Mouse (Mus musculus) cerebellum, postnatal 36 days (tissue): ENCODE data around the gene Ier3.
"Not testable (repeated sequence)": the region's sequence is repeated elsewhere in the genome, so short reads cannot be mapped to it uniquely, and the experiment has no call there.

Experiments used
- DNase-seq, 2 experiments: peaks; one replicate each; pipeline ENCODE4 v3.0.0; 2021 to 2022; ENCODE audit warnings: mixed read lengths in 2 of 2

Ier3 gene

GRCm38 (mm10) chr17:35836991-35837422 lies 15.5 kb downstream of the Ier3 start:
- DNase-seq: peak; percentile 60 to 77

GRCm38 (mm10) chr17:35837487-35837886 lies 16.0 kb downstream of the Ier3 start:
- DNase-seq: peak; percentile 36 to 48

GRCm38 (mm10) chr17:35838122-35838544 lies 16.6 kb downstream of the Ier3 start, which contains the start of gene Tubb5:
Gene Tubb5, minus strand, starts transcription at chr17:35838306.
- peak; percentile 94 to 97 for DNase-seq

GRCm38 (mm10) chr17:35838570-35838969 lies 17.1 kb downstream of the Ier3 start:
- DNase-seq: no peak

- not testable (repeated sequence) for DNase-seq
Measured at GRCm38 (mm10) chr17:35839002-35839401, 17.5 kb downstream of the Ier3 start.

GRCm38 (mm10) chr17:35840561-35840960 lies 19.1 kb downstream of the Ier3 start:
- no peak for DNase-seq

GRCm38 (mm10) chr17:35841076-35841950 lies 19.8 kb downstream of the Ier3 start, which contains the start of gene Mdc1:
Gene Mdc1, plus strand, starts transcription at chr17:35841515.
- peak; percentile 99 for DNase-seq

GRCm38 (mm10) chr17:35842006-35842405 lies 20.5 kb downstream of the Ier3 start:
- no peak for DNase-seq

- no peak for DNase-seq
Measured at GRCm38 (mm10) chr17:35843514-35843913, 22.0 kb downstream of the Ier3 start.

- no peak for DNase-seq
Measured at GRCm38 (mm10) chr17:35848112-35848511, 26.6 kb downstream of the Ier3 start.

- DNase-seq: no peak
Measured at GRCm38 (mm10) chr17:35850974-35851373, 29.5 kb downstream of the Ier3 start.

GRCm38 (mm10) chr17:35859371-35859770 lies 37.9 kb downstream of the Ier3 start:
- DNase-seq: no peak

GRCm38 (mm10) chr17:35859835-35860234 lies 38.4 kb downstream of the Ier3 start:
- DNase-seq: no peak

GRCm38 (mm10) chr17:35860831-35861197 lies 39.3 kb downstream of the Ier3 start:
- DNase-seq: no peak

- peak; percentile 87 to 89 for DNase-seq
Measured at GRCm38 (mm10) chr17:35861198-35861857, 39.8 kb downstream of the Ier3 start, which contains the start of gene Nrm. Gene Nrm, plus strand, starts transcription at chr17:35861318.

- no peak for DNase-seq
Measured at GRCm38 (mm10) chr17:35864832-35865353, 43.4 kb downstream of the Ier3 start.

GRCm38 (mm10) chr17:35865481-35866280 lies 44.2 kb downstream of the Ier3 start, which contains the start of gene Ppp1r18:
Gene Ppp1r18, plus strand, starts transcription at chr17:35865593.
- DNase-seq: no peak

- DNase-seq: peak; percentile 18 to 29
Measured at GRCm38 (mm10) chr17:35866281-35866831, 44.9 kb downstream of the Ier3 start.

- no peak for DNase-seq
Measured at GRCm38 (mm10) chr17:35866911-35867890, 45.7 kb downstream of the Ier3 start.

- no peak for DNase-seq
Measured at GRCm38 (mm10) chr17:35868165-35868820, 46.8 kb downstream of the Ier3 start.
